Mouse (Mus musculus) heart, adult 2 months (tissue): ENCODE measurements around the gene Rnf212b. TPM values are rescaled to one million over a fixed set of nuclear protein-coding genes. Genes with fewer than 3 reads are reported as not detected.

Experiments
- DNase-seq, 2 experiments: peaks; one replicate each; pipeline ENCODE4 v3.0.0; 2021
- H3K27ac ChIP-seq: fragments of 200-600 bp; 2 replicates; pipeline ENCODE4 v1.8.1; 2022
- H3K27me3 ChIP-seq: fragments of 200-500 bp; 2 replicates; pipeline ENCODE4 v1.6.1; 2012; ENCODE audit warnings: mild to moderate bottlenecking, low read length, inconsistent platforms, mixed read lengths; ENCODE audit not compliant: control insufficient read depth, insufficient read depth
- H3K36me3 ChIP-seq: fragments of 200-500 bp; 2 replicates; pipeline ENCODE4 v1.6.1; 2012; ENCODE audit warnings: low read length, inconsistent platforms; ENCODE audit not compliant: control insufficient read depth, insufficient read depth
- H3K4me1 ChIP-seq: fragments of 200-500 bp; 2 replicates; pipeline ENCODE4 v1.6.1; 2011; ENCODE audit warnings: low read length; ENCODE audit not compliant: control insufficient read depth, insufficient read depth
- H3K4me3 ChIP-seq: fragments of 200-600 bp; 2 replicates; pipeline ENCODE4 v1.8.1; 2022
- H3K79me2 ChIP-seq: fragments of 200-500 bp; replicated peaks from 2 replicates; pipeline ENCODE4 v1.6.1; 2012; ENCODE audit warnings: mild to moderate bottlenecking, inconsistent platforms, low read length, moderate library complexity, mixed read lengths; ENCODE audit not compliant: control insufficient read depth, insufficient read depth
- H3K9ac ChIP-seq: fragments of 200-500 bp; 2 replicates; pipeline ENCODE4 v1.6.1; 2012; ENCODE audit warnings: low read depth, mild to moderate bottlenecking, control low read depth, inconsistent platforms, low read length, mixed read lengths
- CTCF ChIP-seq: fragments of 200-600 bp; IDR thresholded peaks from 2 replicates; pipeline ENCODE4 v1.8.1; 2022; ENCODE audit warnings: antibody characterized with exemption, mild to moderate bottlenecking, moderate library complexity
- EP300 ChIP-seq: fragments of 200-500 bp; IDR thresholded peaks from 2 replicates; pipeline ENCODE4 v1.6.1; 2011; ENCODE audit warnings: low read depth, low read length, control low read depth; ENCODE audit not compliant: insufficient read depth
- POLR2A ChIP-seq: fragments of 200-500 bp; IDR thresholded peaks from 2 replicates; pipeline ENCODE4 v1.6.1; 2011; ENCODE audit warnings: mild to moderate bottlenecking, low read depth, low read length, control low read depth; ENCODE audit not compliant: insufficient read depth
- WGBS: fragments of 180-500 bp; shearing (Covaris S2); methylation state at CpG from one replicate; pipeline ENCODE4 v1.1.7; 2018; 5-methylcytosine and 5-hydroxymethylcytosine counted together
- intact Hi-C: fragments of 180-260 bp; cut with DNase I; formaldehyde crosslinking; loops from one replicate; pipeline ENCODE4 v1.15.1; 2025
- polyA plus RNA-seq: library from polyadenylated mRNA; depleted of rRNA; stranded (reverse); fragments of >200 nt; gene quantifications from 2 replicates; pipeline ENCODE4 v1.2.3, GENCODE M21; 2012
- total RNA-seq, 2 experiments: library from RNA; stranded (reverse); gene quantifications; 2 replicates each; pipeline ENCODE4 v1.2.3; 2021

The Rnf212b gene
- total and polyA plus RNA-seq, 3 experiments, result 0.21 TPM; not detected in 2

DNA sequence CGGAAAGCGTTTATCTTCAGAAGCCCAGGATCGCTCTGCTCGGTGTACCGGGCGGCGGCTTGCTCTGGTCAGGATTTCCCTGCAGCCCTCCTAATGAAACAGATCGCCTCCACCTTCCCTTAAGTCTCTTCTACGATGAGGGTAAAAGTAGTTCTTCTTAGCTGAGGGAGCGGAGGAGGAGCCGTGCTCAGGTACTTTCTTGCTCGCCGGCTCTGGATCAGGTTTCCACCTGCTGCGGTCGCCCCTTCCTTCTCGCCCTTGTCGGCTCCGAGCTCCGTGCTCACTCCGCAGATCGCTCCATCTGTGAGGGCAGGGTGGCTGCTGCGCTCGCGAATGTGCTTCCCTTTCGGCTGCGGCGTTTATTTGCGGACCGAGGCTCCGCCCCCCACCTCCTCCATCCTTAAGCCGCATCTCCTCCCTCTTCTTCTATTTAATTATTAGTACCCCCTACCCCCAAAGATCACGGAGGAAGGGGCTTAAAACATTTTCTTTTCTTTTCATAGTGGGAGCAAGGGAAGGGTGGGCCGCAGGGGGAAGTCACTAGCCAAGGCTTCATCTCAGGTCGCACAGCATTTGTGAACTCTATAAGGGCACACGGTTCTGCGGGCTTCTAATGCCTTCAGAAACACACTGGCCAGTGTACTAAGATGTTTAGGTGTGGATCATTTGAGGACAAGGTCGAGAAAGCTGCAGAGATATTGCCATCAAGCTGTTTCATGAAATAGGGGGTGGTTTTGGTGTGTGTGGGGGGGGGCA lies 32.2 kb upstream of the Rnf212b start, which contains the start of gene Slc7a8:
Gene Slc7a8 (minus strand): TSS at position 337 of the 756 bp plus-strand sequence.
- Histone ChIP-seq H3K27ac (no peak within 1 kb of the TSS), H3K79me2 (no peaks in the 10 kb centered on the region), H3K9ac (peak within 1 kb of the TSS; percentile 27), H3K27me3 (peaks cover 2% of the 10 kb centered on the region; the same call in 1 of the 2 replicates), H3K4me1 (no peaks in the 10 kb centered on the region), H3K4me3 (peak within 1 kb of the TSS; percentile 46), H3K36me3 (no peaks in the 10 kb centered on the region)
- TF ChIP-seq CTCF (no peak), POLR2A (peak; percentile 61; the same call in 1 of the 2 replicates), EP300 (no peak)
- DNase-seq, result peak; percentile 68 to 72
- WGBS, result 5% methylated on average over 37 of the region's 37 CpGs
- intact Hi-C loops, result no loop called here

DNA sequence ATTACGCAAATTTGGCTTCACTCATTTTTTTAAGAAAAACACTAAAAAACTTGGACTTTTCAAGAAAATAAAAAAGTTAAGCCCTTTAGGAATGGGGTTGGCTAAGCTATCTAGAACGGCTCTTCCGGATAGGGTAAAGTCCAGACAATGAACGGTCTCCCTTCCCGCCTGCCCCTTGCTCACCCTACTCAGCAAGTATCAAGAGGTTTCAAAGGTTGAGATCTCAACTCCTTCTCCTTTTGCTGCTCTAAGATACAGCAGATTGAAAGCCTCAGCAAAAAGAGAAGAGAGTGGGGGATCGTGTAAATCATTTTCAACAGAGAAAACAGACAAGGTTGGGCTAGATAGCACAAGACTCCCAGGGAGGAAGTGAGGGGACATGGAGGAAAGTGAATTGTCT lies 31.0 kb upstream of the Rnf212b start:
- Histone ChIP-seq H3K36me3 (no peaks in the 10 kb centered on the region), H3K9ac (no peak overlapping the region), H3K27ac (no peak overlapping the region), H3K4me3 (no peak overlapping the region), H3K79me2 (no peaks in the 10 kb centered on the region), H3K27me3 (peaks cover 2% of the 10 kb centered on the region; the same call in 1 of the 2 replicates), H3K4me1 (no peaks in the 10 kb centered on the region)
- no peak for DNase-seq
- intact Hi-C loops, result no loop called here
- no peak for TF ChIP-seq POLR2A
- no peak for TF ChIP-seq CTCF
- no peak for TF ChIP-seq EP300
- 84% methylated on average over 6 of the region's 6 CpGs for WGBS

DNA sequence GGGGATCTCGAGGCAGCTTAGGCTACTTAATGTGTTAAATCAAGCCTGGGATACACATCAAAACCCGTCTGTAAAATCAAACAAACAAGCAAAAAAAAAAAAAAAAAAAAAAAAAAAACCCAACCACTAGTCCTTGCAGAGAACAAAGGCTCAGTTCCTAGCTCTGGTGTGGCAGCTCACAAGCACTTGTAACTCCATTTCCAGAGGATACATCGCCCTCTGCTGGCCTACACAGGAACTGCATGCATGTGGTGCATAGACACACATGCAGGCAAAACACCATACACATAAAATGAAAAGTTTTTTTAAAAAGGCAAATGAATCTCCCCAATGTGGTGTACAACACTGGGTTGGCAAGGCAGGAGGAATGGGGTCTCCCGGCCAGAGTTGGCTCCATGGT lies 28.0 kb upstream of the Rnf212b start:
- H3K4me3 ChIP-seq, result no peak overlapping the region
- intact Hi-C loops, result loop anchor here (2.0 kb wide), 1 partner anchor 71 kb away; no protein-coding TSS in a partner anchor
- no peaks in the 10 kb centered on the region for H3K79me2 ChIP-seq
- no peak overlapping the region for H3K27ac ChIP-seq
- 60% methylated on average over 4 of the region's 4 CpGs for WGBS
- no peaks in the 10 kb centered on the region for H3K36me3 ChIP-seq
- H3K9ac ChIP-seq, result no peak overlapping the region
- H3K4me1 ChIP-seq, result no peaks in the 10 kb centered on the region
- H3K27me3 ChIP-seq, result no peaks in the 10 kb centered on the region; the same call in 1 of the 2 replicates
- DNase-seq, result peak; percentile 50 to 69
- TF ChIP-seq POLR2A (no peak), EP300 (no peak), CTCF (peak; percentile 73)

DNA sequence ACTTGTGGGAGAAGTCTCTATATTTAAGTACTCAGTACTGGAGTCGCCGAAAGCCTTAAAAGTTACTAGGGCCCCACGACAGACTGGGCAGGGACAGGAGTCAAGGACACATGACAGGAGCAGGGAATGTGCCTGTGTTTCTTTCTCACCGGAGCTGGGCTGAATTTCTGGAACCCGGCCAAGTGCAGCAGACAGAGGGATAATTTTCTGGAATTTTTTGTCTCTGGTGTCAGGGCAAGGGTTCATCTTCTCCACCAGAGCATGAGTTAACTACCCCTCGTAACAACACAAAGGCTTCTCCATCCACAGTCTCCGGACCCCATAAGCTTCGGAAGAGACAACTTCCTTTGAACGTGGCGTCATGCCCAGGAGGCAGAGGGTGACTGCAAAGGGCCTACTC lies 27.5 kb upstream of the Rnf212b start:
- Histone ChIP-seq H3K27ac (no peak overlapping the region), H3K4me3 (no peak overlapping the region), H3K4me1 (no peaks in the 10 kb centered on the region), H3K27me3 (no peaks in the 10 kb centered on the region; the same call in 1 of the 2 replicates), H3K36me3 (no peaks in the 10 kb centered on the region), H3K9ac (no peak overlapping the region), H3K79me2 (no peaks in the 10 kb centered on the region)
- TF ChIP-seq EP300 (no peak), CTCF (no peak), POLR2A (no peak)
- DNase-seq, result peak in 1 of 2 experiments; percentile 23
- intact Hi-C loops, result loop anchor here (2.0 kb wide), 1 partner anchor 72 kb away; no protein-coding TSS in a partner anchor
- WGBS, result 22% methylated on average over 10 of the region's 10 CpGs

DNA sequence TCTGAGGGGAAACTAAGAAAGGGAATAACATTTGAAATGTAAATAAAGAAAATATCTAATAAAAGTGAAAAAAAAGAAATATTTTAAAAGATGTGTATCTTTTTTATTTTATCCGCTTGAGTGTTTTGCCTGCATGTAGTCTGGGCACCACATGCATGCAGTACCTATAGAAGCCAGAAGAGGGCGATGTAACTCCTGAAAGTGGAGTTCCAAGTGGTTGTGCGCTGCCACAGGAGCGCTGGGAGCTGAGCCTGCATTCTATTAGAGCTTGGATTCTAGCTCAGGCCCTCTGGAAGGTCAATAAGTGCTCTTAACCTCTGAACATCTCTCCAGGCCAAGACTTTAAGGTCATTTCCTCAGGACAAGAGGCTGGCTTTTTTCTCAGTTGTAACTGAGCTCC lies 26.7 kb upstream of the Rnf212b start:
- DNase-seq, result no peak
- Histone ChIP-seq H3K27ac (no peak overlapping the region), H3K79me2 (no peaks in the 10 kb centered on the region), H3K4me1 (no peaks in the 10 kb centered on the region), H3K9ac (no peak overlapping the region), H3K27me3 (no peaks in the 10 kb centered on the region), H3K4me3 (no peak overlapping the region), H3K36me3 (no peaks in the 10 kb centered on the region)
- TF ChIP-seq POLR2A (no peak), EP300 (no peak), CTCF (peak; percentile 56)
- WGBS, result 65% methylated on average over 4 of the region's 4 CpGs
- intact Hi-C loops, result loop anchor here (2.0 kb wide), 1 partner anchor 72 kb away; no protein-coding TSS in a partner anchor

DNA sequence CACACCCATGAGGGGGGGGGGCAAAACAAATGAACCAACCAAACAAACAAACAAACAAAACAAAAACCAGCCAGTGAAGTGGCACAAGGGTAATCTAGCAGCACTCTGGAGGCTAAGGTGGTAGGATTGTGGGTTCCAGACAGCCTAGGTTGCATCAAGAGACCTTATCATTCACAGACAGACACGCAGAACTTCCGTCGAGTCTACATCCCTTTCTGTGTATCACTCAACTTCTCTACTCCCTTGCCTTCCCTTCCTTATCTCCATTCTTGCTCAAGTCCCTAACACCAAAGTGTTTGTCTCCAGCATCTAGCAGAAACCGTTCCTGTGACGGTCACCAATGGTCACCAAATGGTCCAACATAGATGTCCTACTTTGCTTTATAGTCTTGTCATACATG lies 25.7 kb upstream of the Rnf212b start:
- Histone ChIP-seq H3K36me3 (no peaks in the 10 kb centered on the region), H3K27ac (no peak overlapping the region), H3K79me2 (no peaks in the 10 kb centered on the region), H3K9ac (no peak overlapping the region), H3K27me3 (no peaks in the 10 kb centered on the region), H3K4me3 (no peak overlapping the region), H3K4me1 (no peaks in the 10 kb centered on the region)
- WGBS, result 85% methylated on average over 5 of the region's 5 CpGs
- no peak for DNase-seq
- TF ChIP-seq CTCF, result no peak
- TF ChIP-seq POLR2A, result no peak
- intact Hi-C loops, result no loop called here
